Mouse (Mus musculus) liver, adult 2 months (tissue): ENCODE data around the gene Aebp1.

Source experiments
- CTCF ChIP-seq: fragments of 200-500 bp; IDR thresholded peaks from 2 replicates; pipeline ENCODE4 v1.5.1; 2011; ENCODE audit warnings: low read depth, low read length, control low read depth
- POLR2A ChIP-seq: fragments of 200-500 bp; IDR thresholded peaks from 2 replicates; pipeline ENCODE4 v1.6.1; 2011; ENCODE audit warnings: low read length, control low read depth; ENCODE audit not compliant: insufficient read depth; ENCODE audit errors: extremely low read depth

GRCm38 (mm10) chr11:5892810-5893368, 31.1 kb downstream of the Aebp1 start:
- TF ChIP-seq CTCF (no peak), POLR2A (no peak)
